8 mouse cellular contexts compared by ENCODE assay signal in the genomic region with DNA sequence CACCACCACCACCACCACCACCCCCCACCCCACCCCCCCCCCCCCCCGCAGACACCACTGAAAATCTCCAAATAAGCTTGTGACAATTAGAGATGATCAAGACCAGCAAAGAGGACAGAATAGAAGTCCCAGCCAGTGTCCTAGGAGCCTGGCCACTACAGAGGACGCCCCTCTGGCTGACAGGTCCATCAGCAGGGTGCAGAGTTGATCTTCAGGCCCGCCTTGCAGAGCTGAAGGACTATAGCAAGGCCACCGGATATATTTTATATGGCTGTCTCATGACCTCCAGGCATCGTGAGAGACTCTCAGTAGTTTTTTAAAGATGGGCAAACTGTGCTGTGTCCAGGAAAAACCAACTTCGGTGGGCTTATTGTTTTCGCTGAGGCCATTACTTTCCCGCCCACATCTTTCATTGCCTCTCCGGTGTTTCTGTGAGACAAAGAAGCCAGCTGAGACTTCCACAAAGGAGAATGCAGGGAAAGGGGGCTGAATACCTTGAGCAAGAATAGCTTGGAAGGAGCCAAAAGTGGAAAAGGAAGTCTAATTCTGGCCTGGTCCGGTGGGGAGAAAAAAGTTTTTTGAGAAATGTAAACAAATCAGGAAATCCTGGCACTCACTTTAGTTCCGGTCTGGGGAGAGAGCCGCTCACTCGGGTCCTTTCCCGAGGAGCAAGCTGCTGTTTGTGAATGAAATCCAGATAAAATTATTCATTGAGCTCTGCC.
DNase-seq lines count a peak whose midpoint lies in the region; ATAC-seq lines count a peak whose summit lies in the region.

No protein-coding gene starts in this region.

- H3K4me1 ChIP-seq in forebrain, embryonic 15.5 days, result peaks cover 28% of the 10 kb centered on the region
- H3K4me1 ChIP-seq in intestine, embryonic 14.5 days (replicated peaks; ENCODE audit: control insufficient read depth, insufficient read depth, low read length), result peaks cover 23% of the 10 kb centered on the region; the same call in 1 of the 2 replicates
- H3K4me1 ChIP-seq in liver, embryonic 16.5 days (ENCODE audit: control insufficient read depth, low read depth, low read length), result peaks cover 16% of the 10 kb centered on the region
- H3K4me1 ChIP-seq in stomach, embryonic 14.5 days (ENCODE audit: control insufficient read depth, insufficient read depth, low read length), result peaks cover 14% of the 10 kb centered on the region; the same call in 1 of the 2 replicates

- DNase-seq in adrenal gland, postnatal 14 days, result peak; percentile 46
- DNase-seq in intestine, embryonic 14.5 days (ENCODE audit: low spot score), result peak; percentile 75
- no peak for DNase-seq in layer of hippocampus, adult 18-20 months (ENCODE audit: low spot score in 2 of 2)
- no peak for DNase-seq in right cerebral cortex, adult 18-20 months
- DNase-seq in layer of hippocampus, postnatal 36 days, result no peak

- H3K36me3 ChIP-seq in forebrain, embryonic 15.5 days, result no peaks in the 10 kb centered on the region
- no peaks in the 10 kb centered on the region for H3K36me3 ChIP-seq in intestine, embryonic 14.5 days (ENCODE audit: control insufficient read depth, insufficient read depth, low read length)
- H3K36me3 ChIP-seq in liver, embryonic 16.5 days (ENCODE audit: control insufficient read depth, insufficient read depth), result no peaks in the 10 kb centered on the region
- H3K36me3 ChIP-seq in stomach, embryonic 14.5 days (ENCODE audit: control insufficient read depth, insufficient read depth, low read length), result no peaks in the 10 kb centered on the region

- WGBS in forebrain, embryonic 15.5 days, result 4% methylated on average over 14 of the region's 14 CpGs
- 13% methylated on average over 14 of the region's 14 CpGs for WGBS in intestine, embryonic 14.5 days
- WGBS in liver, embryonic 16.5 days (ENCODE audit: insufficient replicate concordance), result 20% methylated on average over 14 of the region's 14 CpGs
- 14% methylated on average over 14 of the region's 14 CpGs for WGBS in stomach, embryonic 14.5 days

- H3K4me3 ChIP-seq in forebrain, embryonic 15.5 days, result peak overlapping the region; percentile 22
- H3K4me3 ChIP-seq in intestine, embryonic 14.5 days (ENCODE audit: low read depth, low read length), result peak overlapping the region; percentile 16
- peak overlapping the region; percentile 11; the same call in 1 of the 2 replicates for H3K4me3 ChIP-seq in liver, embryonic 16.5 days (ENCODE audit: low read depth, low read length)
- H3K4me3 ChIP-seq in stomach, embryonic 14.5 days (ENCODE audit: low read depth, low read length), result 0 out of 2 replicates have a peak overlapping the region, but pooled peaks have one; percentile 12

- ATAC-seq in forebrain, embryonic 15.5 days (replicated peaks), result 0 out of 2 replicates have a peak, but pooled peaks have one; percentile 16
- ATAC-seq in intestine, embryonic 14.5 days (replicated peaks; ENCODE audit: low FRiP score, low TSS enrichment, low read depth), result 0 out of 2 replicates have a peak, but pooled peaks have one; percentile 16
- ATAC-seq in liver, embryonic 16.5 days (ENCODE audit: low read depth), result no peak
- ATAC-seq in stomach, embryonic 14.5 days (ENCODE audit: insufficient number of reproducible peaks, insufficient read depth, low FRiP score, low read depth), result no peak; the same call in 1 of the 2 replicates

- H3K4me2 ChIP-seq in forebrain, embryonic 15.5 days (replicated peaks), result peak overlapping the region; percentile 39
- peak overlapping the region; percentile 34 for H3K4me2 ChIP-seq in intestine, embryonic 14.5 days (ENCODE audit: low read length)
- H3K4me2 ChIP-seq in liver, embryonic 16.5 days (ENCODE audit: low read depth, low read length), result peak overlapping the region; percentile 44
- peak overlapping the region; percentile 40 for H3K4me2 ChIP-seq in stomach, embryonic 14.5 days (replicated peaks; ENCODE audit: low read depth, low read length)

- H3K9me3 ChIP-seq in forebrain, embryonic 15.5 days, result no peaks in the 10 kb centered on the region
- H3K9me3 ChIP-seq in intestine, embryonic 14.5 days (ENCODE audit: control insufficient read depth, low read length), result no peaks in the 10 kb centered on the region
- no peaks in the 10 kb centered on the region for H3K9me3 ChIP-seq in liver, embryonic 16.5 days (replicated peaks; ENCODE audit: control insufficient read depth, low read length)
- no peaks in the 10 kb centered on the region for H3K9me3 ChIP-seq in stomach, embryonic 14.5 days (ENCODE audit: control insufficient read depth, low read depth, low read length)

- H3K27me3 ChIP-seq in forebrain, embryonic 15.5 days, result peaks cover 5% of the 10 kb centered on the region
- no peaks in the 10 kb centered on the region for H3K27me3 ChIP-seq in intestine, embryonic 14.5 days (replicated peaks; ENCODE audit: control insufficient read depth, insufficient read depth, low read length)
- H3K27me3 ChIP-seq in liver, embryonic 16.5 days (ENCODE audit: control insufficient read depth, insufficient read depth, low read depth, low read length), result no peaks in the 10 kb centered on the region
- H3K27me3 ChIP-seq in stomach, embryonic 14.5 days (ENCODE audit: control insufficient read depth, insufficient read depth, low read length), result no peaks in the 10 kb centered on the region

- 0 out of 2 replicates have a peak overlapping the region, but pooled peaks have one; percentile 9 for H3K9ac ChIP-seq in forebrain, embryonic 15.5 days (replicated peaks)
- peak overlapping the region; percentile 3; the same call in 1 of the 2 replicates for H3K9ac ChIP-seq in intestine, embryonic 14.5 days (ENCODE audit: low read length)
- no peak overlapping the region for H3K9ac ChIP-seq in liver, embryonic 16.5 days (ENCODE audit: low read depth, low read length)
- H3K9ac ChIP-seq in stomach, embryonic 14.5 days (replicated peaks; ENCODE audit: low read depth, low read length), result no peak overlapping the region; the same call in 1 of the 2 replicates

- no peak overlapping the region for H3K27ac ChIP-seq in forebrain, embryonic 15.5 days (replicated peaks)
- H3K27ac ChIP-seq in intestine, embryonic 14.5 days (ENCODE audit: low read depth), result peak overlapping the region; percentile 73
- no peak overlapping the region for H3K27ac ChIP-seq in liver, embryonic 16.5 days (ENCODE audit: low read length)
- 0 out of 2 replicates have a peak overlapping the region, but pooled peaks have one; percentile 1 for H3K27ac ChIP-seq in stomach, embryonic 14.5 days (ENCODE audit: low read length)

Comparison
In these comparisons a context has a peak if more than half of its experiments do, and no peak if none do; other contexts are left out.
1. DNase-seq: peak in adrenal gland, postnatal 14 days (single experiment) and intestine, embryonic 14.5 days (single experiment); none in layer of hippocampus, adult 18-20 months (0 of 2), right cerebral cortex, adult 18-20 months (single experiment) and layer of hippocampus, postnatal 36 days (0 of 2).
2. ATAC-seq: peak in forebrain, embryonic 15.5 days (single experiment) and intestine, embryonic 14.5 days (single experiment); none in liver, embryonic 16.5 days (single experiment) and stomach, embryonic 14.5 days (single experiment).
3. H3K27ac ChIP-seq: peak in intestine, embryonic 14.5 days (single experiment) and stomach, embryonic 14.5 days (single experiment); none in forebrain, embryonic 15.5 days (single experiment) and liver, embryonic 16.5 days (single experiment).
4. H3K9ac ChIP-seq: peak in forebrain, embryonic 15.5 days (single experiment) and intestine, embryonic 14.5 days (single experiment); none in liver, embryonic 16.5 days (single experiment) and stomach, embryonic 14.5 days (single experiment).
5. Peak in every context shown above with its lines, with median percentiles within 50 percentile points of each other: H3K4me2 ChIP-seq and H3K4me3 ChIP-seq.